Mouse (Mus musculus) thymus, postnatal 14 days (tissue): ENCODE results near the gene BC048671.

Experiments used
- DNase-seq: peaks from one replicate; pipeline ENCODE4 v3.0.0; 2021

The BC048671 gene

DNA sequence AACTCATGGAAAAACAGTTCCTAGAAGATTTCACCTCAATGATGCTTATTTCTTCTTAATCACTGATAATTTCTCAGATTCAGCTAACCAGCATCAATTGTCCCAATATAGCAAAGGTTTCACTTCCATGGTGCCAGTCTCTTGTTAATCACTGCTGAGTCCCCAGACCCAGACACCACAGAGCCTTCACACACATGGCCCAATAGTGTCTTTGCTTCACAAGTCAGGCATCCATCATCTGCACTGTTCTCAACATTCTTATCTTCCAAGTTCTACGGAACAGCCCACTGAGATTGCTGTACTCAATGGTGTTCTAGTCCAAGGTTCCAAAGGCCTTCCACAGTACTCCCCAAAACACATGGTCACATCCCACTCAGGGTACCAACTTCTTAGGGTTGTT is at the start of gene BC048671:
BC048671 (plus strand) TSS at position 301 of the 400 bp plus-strand sequence.
- no peak for DNase-seq

DNA sequence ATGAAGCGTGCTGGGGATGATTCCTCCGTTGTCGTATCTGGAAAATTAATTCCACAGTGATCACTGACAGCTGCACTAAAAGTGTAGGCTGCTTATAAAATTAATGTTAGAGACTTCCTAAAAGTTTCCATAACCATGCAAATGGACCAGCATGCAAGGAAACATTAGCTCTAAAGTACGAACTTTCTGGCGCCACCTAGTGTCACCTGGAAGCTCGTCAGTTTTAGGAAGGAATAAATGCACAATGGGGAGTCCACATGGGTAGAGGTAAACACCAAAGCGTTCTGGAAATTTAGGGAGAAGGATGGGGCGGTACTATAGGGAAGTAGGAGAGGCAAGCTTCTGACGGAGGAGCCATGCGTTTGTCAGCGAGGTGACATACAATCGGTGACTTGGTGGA is 12.8 kb upstream of the BC048671 start:
- no peak for DNase-seq

DNA sequence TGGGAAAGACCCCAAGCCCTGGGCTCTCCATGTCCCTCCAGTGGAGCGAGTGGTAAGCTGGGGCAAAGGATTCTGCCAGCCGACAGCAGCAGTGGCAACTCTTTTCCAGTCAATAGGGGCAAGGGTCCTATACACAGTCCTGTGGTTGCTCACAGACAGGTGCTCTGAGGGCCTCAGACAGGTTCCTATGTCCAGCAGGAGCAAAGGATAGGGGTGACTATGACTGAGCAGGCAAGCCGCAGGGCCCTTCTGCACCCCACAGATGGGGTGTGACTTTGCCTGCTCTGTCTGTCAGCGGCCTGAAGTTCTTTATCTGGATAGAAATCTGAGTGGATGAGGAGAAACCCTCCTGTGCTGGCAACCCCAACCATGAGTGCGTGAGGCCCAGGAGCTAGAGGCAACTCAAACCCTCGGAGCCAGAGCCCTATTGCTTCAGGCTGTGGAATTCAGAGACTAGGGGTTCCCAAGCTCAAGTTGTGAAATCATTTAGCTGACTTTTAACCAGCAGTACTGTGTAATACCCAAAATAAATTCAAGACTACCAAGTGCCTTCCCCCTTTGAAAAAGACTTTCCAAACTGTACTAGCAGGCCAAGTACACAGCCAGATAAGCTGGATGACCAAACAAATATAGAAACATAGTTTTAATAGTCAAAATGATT is 5.4 kb downstream of the BC048671 start:
- no peak for DNase-seq

DNA sequence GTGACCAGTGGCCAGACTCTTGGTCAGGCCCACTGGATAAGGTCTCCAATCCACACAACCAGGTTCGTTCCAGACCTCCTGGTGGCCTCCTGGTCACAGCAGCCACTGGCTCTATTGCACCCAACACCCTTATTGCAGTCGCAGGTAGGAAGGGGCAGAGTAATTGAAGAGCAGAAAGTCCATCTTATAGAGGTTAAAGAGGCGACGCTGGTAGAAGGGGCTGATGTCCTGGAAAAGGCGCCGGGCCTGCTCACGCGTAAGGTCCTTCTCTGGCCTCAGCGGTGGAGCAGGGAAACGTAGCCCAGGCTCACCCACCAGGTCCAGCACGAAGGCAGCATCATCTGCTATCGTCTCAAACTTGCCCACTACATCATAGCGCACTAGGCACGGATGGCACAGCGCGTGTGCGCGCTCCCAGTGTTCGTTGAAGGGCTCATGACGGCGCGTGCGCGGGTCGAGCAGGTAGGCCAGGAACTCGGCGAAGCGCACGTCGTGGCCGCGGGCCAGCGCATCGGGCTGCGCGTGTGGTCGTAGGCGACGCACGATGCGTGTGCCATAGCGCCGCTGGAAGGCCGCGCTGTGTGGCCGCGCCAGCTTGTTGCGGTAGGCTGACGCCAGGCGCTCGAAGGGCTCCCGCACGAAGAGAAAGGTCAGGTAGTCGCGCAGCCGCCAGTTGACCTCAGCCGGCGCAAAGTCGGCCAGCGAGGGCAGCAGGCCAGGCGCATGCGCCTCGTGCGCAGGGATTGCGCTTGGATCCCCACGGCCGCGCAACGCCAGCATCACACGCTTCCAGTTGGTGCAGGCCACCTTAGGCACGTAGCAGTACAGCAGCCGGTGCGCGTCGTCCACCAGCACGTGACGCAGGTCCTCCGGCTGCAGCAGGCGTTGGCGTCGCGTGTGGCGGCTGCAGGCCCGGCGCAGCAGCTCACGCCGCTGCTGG is 8.1 kb downstream of the BC048671 start:
- DNase-seq: no peak

DNA sequence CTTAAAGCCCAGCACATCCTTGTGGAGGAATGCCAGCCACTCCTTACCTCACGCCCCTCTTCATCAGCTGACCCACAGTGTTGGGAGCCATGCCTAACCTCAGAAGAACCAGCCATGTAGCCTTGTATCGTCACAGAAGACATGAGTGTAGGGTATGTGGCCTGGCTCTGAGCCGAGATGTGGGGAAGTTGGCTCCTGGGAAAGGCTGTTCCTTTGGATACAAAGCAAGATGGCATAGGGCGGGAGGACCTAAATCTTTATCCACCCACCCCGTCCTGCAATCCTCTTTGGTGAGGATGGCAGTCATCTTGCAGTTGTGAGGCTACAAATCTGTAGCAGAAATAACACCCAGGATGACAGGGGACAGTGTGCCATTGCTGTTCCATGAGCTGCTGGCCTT is 14.9 kb downstream of the BC048671 start:
- DNase-seq: no peak

DNA sequence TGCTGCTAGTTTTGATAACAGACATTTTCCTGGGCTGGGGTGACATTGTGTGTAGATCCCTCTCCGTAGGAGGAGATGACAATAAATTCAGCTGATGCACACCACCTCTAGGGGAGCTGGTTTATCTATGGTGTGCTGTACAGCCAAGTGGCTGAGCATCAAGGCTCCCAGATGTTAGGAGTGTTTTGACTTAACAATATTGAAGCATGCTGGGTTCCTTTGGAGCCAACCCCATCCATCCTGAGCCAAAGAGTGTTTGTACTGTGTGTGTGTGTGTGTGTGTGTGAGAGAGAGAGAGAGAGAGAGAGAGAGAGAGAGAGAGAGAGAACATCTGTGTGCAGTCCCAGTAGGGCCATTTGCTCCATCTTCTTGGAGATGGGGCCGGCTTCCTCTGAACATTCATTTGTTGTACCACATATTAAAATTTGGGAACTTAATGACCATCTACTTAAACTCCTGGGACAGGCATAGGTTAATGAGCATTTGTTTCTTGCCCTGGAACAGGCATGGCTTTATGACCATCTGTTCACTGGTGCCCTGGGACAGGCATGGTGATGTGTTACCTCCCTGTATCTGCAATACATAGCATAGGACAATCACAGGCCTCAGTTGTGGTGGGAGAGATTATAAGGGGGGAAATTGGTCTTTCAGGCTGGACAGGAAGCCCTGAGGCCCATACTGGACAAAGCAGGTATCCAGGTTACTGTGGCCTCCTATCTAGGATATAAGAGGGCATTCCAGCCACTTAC is 16.7 kb downstream of the BC048671 start:
- DNase-seq: no peak

DNA sequence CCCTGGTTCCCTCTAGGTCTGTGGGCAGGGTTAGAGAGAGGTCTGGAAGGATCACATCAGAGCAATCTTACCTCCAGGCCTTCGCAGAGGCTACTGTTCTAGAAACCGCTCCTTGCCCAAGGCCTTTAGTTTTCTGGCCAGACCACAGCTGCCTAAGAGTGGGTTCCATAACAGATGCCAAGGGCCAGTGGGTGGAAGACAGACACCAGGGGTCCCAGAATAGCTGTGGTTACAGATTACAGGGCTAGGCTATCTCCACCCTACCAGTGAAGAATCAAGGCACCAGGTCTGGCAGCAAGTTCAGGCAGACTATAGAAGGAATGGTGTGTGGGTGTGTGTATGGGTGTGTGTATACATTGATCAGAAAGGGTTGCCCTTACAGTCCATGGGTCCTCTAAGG is 18.0 kb downstream of the BC048671 start:
- DNase-seq: no peak

DNA sequence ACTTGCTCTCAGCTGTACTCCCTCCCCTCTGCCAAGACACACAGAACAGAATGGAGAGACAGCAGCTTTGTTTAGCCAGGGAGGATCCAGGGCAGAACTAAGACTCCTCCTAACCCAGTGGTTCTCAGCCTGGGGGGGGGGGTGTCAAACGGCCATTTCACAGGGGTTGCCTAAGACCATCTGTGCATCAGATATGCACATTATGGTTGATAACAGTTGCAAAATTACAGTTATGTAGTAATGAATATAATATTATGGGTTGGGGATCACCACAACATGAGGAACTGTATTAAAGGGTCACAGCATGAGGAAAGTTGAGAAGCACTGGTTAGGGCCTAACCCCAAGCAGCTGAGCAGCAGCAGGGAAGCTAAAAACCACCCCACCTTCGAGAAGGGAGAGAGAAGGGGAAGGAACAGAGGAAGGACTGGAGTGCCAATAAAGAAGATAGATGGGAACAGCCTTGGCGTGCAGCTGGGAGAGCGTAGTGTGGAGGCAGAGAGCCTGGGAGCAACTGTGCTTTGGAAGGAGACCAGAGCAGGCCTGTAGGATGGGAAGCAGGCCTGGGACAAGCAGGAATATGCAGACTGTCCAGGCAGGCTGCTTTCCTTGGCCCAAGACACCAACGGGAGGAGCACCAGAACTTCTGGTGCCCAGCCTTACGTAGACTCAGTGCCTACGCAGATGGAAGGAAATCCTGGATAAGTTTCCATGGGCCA is 18.6 kb downstream of the BC048671 start:
- no peak for DNase-seq

DNA sequence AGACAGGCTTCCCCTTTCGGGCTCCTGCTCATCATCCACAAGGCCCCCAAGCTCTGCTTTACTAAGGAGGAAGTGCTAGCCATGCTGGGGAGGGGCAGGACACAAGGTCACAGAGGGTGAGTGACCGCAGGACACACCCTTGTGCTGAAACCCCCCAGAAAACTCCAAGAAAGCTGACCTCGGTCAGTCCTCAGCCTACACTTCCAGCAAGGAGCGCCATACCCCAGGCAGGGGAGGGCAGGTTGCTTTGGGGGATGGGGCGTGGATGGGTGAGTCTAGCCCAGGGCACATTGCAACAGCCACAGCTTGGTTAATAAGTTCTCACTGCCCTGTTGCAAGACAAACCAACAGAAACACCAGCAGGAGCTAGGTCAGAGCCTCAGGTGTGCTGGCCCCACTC is 19.4 kb downstream of the BC048671 start:
- no peak for DNase-seq

DNA sequence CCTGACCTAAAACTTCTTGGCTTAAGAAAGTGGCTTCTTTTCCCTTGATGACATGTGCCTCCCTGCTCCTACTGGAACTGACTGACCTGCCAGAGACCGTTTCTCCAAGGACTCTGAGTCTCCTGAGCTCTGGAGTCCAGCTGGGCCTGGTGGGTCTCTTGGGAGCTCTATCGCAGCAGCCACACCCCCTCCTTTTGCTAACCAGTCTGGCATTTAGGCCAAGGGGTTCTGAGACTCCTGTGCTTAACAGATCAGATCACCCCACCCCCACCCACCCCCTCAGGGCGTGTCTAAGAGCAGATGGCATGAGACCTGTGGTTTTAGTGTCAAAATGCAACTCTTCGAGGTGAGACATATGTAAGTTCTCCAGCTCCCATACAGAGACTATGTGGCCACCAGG is 20.8 kb downstream of the BC048671 start:
- DNase-seq: no peak

DNA sequence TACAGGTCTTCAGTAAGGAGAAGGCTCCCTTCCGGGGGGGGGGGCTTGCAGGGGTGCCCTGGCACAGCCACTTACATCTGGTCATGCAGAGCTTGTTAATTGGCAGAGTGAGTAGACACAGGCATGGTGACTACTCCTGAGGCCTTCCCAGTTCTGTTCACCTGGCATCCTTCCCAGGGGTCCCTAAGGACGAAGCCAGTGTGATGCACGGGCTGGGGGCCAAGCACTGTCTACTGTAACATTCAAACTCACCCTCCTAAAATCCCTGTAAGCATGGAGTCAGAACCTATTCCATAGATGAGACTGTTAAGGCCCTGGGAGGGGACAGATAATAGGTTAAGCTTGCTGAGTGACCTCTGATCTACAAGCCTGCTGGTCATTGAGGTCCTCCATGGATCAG is 23.0 kb downstream of the BC048671 start:
- no peak for DNase-seq

DNA sequence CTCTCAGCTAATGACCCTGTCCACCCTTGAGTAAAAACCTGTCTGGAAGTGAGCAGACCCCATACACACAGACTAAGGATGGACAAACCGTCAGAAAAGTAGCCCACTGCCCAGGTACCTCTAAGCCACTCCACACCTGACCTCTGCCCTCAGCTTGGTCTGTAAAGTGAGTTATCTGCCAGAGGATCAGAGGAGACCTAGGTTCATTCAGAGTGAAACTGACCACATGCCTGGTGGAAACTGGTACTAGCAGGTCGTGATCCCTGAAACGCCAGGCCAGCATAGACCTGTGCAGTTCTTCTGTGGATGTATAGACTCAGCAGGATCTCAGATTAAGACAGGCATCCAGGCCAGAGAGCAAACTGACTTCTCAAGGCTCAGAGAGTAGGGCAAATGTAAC is 23.4 kb downstream of the BC048671 start:
- DNase-seq: no peak

DNA sequence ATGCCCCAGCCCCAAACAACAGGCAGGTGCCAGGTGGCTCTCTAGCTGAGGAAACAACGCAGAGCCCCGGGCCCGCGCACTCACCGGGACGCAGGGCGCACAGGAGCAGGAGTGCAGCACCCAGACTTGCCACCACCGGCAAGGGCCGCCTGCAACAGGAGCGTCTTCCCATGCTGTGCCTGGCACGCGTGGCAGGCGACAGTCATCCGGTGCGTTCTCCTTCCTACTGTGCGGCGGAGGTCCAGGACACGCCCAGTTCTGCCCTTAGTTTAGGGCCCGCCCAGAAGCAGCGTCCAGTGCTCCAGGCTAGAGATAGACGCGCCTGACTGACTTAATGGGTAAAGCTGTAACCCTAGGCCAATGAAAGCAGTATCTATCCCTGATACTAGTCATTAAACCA is 24.0 kb downstream of the BC048671 start, which contains the start of gene Chst13:
Chst13 (minus strand) TSS at position 195 of the 400 bp plus-strand sequence.
- DNase-seq: no peak

DNA sequence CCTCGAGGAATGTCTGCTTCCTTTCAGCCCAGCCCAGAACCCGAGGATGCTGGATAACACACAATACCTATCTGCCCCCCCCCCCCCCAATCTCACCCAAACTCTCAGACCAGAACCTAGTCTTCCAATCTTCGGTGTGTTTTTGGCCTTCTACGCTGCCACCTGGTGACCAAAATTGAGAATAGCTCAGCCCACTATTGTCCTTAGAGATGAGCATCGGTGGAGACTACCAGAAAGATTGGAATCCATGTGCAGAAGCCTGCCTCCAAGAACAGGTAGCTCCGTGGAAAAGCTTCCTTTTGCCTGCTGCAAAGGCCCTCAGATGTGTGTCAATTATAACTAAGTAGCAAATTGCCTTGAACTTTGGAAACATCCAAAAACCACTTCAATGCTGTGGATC is 26.7 kb downstream of the BC048671 start:
- no peak for DNase-seq

DNA sequence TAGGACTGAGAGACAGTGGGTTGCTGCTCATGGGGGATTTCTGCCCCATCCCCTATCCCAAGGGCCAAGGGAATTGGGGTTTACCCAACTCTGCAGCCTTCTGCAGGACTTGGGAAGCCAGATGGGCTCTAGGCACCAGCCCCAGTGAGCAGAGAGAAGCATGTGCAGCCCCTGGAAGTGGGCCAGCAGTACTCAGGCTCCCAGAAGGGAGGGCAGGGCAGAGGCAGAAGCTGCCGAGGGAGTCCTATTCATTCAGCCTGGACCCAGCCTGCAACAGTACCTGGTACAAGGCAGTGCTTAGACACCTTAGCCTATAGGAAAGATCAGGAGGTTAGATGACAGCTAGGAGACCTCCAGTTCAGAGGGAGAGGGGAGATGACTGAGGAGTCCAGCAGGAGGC is 28.9 kb downstream of the BC048671 start:
- no peak for DNase-seq

DNA sequence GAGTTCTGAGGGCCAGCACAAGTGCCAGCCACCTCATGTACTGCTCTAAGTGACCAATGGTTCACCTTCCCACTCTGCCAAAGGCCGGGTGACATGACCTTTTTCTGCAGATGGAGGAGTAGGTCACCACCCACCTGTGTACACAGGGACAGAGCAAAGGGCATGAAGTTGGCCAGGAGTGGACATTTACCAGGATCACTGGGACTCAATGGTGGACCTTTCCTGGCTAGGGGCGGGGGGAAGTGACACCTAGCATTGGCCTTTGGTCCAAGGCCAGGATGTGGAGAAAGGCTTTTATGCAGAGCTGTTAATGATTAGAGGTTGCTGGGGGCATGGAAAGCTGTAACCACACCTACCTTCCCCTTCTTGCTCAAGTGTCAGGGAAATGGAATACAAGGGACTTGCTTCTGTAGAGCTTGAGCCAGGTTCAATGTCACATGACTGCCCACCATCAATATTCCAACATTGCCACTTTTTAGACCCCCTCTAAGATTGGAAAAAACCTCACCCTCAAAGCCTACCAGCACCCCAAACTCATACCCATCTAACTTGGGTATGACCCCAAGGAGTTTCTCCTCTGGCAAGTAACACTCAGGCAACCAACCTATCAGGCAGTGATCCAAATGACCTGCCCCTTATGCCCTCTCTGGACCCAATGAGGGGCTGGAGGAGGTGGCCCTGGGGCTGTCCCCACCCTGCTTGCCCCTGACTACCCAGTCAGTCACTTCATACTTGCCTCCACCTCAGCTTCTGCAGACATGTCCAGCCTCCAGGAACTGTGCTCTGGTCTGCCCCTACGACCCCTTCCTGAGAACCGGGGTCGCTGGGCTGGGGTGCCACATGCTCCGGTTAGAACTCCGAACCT is 31.8 kb downstream of the BC048671 start, which contains the start of gene Uroc1:
Uroc1 (plus strand) TSS at position 724 of the 865 bp plus-strand sequence.
- DNase-seq: no peak

DNA sequence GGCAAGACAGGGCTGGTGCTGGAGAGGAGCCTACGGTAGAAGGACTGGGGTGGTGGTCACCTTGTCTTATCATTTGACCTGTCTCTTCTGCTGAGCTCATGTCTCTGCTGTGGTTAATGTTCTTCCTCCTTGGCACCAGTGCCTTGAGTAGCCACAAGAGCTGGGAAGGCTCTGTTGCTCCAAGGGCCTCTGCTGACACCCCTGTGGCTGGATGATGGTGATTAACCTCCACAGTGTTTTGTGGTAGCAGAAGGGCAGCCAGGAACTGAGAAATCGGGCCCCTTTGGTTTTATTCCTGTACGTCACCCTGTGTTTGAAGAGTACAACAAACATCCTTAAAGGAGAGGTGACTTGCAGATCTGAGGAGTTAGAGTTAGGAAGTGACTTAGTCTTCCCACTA is 33.2 kb downstream of the BC048671 start:
- no peak for DNase-seq

DNA sequence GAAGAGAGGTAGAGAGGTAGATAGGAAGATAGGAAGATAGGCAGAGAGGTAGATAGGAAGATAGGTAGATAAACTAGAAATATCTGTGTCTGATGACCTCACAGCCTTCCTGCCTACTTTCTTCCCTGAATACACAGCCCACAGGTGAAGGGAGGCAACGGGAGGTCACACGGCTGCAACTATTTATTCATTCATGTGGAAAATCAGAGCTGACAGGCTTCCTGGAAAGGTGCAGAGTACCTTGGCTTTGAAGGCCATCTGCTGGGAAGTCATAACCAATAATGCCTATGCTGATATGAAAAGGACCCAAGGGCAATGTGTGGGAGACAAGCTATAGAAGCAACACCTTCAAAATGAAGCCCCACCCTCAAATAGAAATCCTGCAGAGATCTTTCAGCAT is 41.3 kb downstream of the BC048671 start:
- no peak for DNase-seq

DNA sequence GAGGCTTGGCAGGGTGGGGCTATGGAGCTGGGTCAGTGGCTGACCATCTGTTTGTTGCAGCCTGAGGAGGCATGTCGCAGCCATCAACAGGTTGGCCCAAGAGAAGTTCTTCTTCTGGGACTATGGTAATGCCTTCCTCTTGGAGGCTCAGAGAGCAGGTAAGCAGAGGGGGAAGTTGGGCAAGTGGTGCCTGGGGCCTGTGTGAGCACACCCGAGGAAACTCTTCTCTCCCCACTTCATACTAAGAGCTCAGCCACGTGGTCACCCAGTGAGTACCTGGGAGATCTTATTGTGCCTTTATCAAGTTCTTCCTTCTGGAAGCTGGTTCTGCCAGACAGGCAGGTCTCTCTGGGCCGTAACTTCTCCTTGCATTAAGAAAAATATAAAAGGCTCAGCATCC is 46.2 kb downstream of the BC048671 start:
- no peak for DNase-seq

DNA sequence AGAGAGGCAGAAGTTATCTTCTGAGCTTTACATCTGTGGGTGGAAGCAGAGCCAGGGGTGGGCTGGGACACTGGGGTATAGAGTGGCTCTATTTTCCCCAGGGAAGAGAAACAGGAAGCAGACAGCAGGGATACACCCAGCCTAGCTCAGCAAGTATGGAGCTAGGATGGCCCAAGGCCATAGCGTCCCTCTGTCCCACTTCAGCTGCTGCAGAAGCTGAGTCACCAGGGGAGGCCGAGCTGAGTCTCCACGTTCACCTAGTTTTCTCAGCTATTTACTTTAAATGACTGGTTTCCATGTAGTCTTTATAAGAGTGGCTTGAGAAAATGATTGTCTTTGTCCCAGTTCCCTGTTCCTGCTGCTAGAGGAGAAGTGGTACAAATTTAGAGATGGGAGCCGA is 47.5 kb downstream of the BC048671 start:
- DNase-seq: no peak

DNA sequence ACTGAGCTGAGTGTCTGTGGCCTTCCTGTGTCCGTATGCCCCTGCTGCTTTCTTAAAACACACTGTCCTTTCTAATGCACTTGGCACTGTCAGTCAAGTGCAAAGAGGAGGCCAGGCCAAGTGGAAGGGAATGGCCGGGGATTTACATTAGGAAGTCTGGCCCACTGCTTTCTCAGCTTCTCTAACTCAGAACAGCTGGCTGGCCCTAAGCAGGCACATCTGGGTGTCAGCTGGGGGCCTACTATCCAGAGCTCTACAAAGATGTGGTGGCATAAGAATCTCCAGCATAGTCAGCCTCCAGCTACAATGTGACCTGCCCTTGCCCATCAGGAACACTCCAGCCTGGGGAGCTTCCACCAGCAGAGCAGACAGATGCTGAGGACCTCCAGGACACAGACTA is 49.0 kb downstream of the BC048671 start:
- DNase-seq: no peak
